Mouse (Mus musculus): ENCODE measurements around the gene Trim13.
"Not testable (repeated sequence)": the region's sequence is repeated elsewhere in the genome, so short reads cannot be mapped to it uniquely, and the experiment has no call there.

Trim13 gene

DNA sequence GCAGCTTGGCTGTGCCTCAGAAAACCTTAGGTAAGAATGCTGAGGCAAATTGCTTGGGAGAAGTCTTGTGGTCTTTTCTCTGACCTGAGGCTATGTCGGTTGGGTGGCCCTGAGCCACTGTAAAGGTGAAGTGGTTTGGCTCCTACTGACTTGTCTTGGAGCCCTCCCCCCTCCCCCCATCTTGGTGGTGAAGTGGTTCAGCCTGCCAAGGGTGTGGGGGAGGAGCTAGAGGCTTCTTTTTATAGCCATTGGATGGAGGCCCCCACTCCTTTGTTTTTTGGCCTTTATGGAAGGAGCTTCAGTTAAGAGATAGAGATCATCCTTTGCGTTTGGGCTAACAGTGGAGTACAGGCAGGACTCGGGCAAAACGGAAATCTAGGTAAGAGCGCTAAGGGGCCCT lies at the start of gene Trim13:
Trim13 (plus strand) TSS at position 280 of the 400 bp plus-strand sequence.
- no peak for DNase-seq (ENCODE audit: low spot score in 2 of 2)

DNA sequence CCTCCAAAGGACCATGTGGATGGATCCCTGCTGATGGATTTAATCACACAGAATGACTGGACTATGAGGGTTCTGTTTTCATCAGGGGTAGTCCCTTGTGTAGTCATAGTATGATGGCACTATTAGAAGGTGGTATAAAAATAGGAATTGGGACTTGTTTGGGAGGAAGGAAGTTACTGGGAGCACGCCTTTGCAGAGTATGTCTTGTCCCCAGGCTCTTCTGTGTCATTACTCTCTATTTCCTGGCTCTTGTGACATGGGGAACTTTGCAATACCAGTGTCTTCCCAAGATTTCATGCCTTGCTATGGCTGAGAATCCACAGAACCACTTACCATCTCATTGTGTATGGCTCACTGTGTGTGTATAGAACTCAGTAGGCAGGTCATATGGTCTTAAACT lies 49.4 kb upstream of the Trim13 start:
- no peak for DNase-seq (ENCODE audit: low spot score in 2 of 2)

DNA sequence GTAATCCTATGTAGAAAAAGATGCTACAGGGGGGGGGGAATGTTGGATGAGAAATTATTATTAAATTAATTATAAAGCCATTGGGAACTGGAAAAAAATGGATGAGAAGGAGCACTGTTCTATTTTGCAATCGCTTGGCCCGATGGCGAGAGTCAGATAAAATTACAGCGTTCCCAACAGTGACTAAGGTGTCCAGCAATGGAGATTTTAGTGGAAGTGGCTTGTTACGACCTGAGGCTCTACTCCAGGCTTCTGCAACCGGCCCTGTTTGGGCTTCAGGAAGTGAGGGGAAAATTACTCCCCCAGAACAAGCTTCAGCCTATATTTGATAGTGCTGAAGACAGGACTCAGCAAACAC lies 42.1 kb upstream of the Trim13 start:
- DNase-seq (ENCODE audit: low spot score in 2 of 2) = no peak

DNA sequence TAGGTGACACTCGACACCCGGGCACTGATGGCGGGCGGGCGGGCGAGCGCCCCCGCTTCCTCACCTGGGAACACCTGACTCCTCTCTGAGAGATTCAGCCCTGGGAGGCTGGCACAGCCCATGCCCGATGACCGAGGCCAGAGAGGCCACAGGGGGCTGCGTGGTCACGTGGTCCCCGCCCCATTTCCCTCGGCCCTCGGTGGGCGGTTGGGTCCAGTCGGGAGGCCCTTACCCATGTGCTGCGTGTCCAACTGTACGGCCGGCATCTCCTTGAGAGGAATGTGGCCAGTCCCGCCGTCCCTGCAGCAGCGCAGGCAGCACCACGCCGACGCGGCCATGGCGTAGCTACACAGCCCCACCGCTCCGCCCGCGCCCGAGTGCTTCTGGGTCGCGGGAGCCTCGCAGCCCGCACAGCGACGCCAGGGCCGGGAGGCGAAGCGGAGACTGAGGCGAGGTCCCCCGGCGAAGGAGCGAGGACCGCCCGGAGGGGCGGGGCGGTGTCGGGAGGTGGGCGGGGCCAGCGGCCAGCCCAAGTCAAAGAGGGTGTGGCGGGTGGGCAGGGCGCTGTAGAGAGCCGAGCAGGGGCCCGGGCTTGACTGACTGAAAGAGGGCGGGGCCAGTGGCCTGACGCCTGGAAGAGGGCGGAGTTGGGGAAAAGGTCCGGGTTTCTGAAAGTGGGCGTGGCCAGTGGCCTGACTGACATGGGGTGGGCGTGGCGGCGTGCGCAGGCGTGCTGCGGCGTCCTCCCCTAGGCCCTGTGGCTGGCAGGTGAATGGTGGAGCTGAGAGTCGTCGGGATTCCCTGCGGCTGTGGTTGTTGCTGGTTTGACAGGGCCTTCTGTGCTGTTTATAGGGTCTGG lies 41.5 kb upstream of the Trim13 start, which contains the start of gene Spryd7:
Spryd7 (minus strand) TSS at position 598 of the 859 bp plus-strand sequence.
- peak; percentile 95 to 97 for DNase-seq (ENCODE audit: low spot score in 2 of 2)

DNA sequence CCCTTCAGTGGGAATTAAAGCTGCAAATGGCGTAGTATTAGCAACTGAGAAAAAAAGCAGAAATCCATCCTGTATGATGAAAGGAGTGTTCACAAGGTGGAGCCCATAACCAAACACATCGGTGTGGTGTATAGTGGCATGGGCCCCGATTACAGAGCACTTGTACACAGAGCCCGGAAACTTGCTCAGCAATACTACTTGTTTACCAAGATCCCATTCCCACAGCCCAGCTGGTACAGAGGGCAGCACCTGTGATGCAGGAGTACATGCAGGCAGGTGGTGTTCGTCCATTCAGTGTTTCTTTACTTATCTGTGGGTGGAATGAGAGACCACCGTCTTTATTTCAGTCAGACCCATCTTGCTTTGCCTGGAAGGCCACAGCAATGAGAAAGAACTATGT lies 39.1 kb upstream of the Trim13 start:
- no peak for DNase-seq (ENCODE audit: low spot score in 2 of 2)

DNA sequence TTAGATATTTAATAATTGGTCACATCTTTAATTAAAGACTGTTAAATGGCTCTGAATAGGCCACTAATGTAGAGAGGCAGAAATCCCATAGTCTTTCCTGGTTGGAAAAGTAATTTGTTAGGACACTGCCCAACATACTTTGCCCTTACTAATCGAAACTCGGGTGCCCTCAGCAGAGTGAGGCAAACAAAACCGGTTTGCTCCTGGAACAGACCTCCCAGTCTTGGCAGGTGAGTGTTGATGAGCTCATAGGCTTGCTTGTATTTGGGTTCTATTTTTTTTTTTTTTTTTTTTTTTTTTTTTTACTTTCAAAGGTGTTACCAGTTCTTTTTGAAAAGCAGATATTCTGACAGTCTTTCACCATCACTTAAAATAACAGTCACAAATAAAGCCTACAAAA lies 38.2 kb upstream of the Trim13 start:
- DNase-seq (ENCODE audit: low spot score in 2 of 2) = no peak

DNA sequence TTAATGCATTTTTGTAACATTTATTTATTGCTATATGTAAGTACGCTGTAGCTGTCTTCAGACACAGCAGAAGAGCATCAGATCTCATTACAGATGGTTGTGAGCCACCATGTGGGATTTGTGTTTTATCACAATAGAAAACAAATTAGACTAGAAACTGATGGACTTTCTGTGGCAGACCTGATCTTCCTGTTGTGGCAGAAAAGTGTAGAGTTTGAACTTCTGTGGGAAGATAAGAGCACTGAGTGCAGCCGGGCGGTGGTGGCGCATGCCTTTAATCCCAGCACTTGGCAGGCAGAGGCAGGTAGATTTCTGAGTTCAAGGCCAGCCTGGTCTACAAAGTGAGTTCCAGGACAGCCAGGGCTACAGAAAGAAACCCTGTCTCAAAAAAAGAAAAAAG lies 31.8 kb upstream of the Trim13 start:
- not testable (repeated sequence) for DNase-seq (ENCODE audit: low spot score in 2 of 2)

DNA sequence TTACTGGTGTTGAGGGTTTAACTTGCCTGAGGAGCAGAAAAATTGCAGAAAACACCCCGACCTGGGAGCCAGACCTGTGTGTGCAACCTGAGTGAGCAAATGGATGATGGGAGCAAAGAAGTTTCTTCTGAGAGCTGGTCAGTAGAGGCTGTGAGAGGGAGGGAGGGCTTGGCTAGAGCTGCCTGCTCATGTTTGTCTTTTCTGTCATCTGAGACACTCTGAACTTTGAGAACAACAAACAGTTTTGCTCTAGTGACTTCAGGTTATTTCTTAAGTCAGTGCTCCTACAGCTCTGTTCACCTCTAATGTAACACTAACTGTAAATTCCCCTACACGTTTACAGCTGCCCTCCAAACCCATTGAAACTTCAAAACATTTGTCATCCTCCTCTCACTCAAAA lies 28.7 kb upstream of the Trim13 start:
- DNase-seq (ENCODE audit: low spot score in 2 of 2) = no peak

DNA sequence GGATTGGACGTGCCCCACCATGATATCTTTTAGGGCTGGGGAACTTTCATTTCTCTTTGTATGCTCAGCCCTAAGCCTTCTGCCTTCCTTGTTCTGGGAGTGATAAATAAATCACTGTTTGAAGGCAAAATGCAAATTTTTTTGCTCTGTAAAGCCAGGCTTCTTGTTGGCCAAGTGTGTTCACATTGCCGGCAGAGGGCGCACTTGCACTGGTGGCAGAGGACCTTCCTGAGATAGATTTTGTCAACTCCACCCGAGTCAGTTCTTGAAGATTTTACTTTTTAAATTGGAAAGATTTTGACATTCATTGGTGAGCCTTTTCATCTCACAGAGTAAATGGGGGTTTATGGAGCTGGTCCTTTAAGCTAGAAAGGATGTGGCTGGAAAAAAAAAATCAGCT lies 26.7 kb upstream of the Trim13 start:
- peak; percentile 34 to 80 for DNase-seq (ENCODE audit: low spot score in 2 of 2)

DNA sequence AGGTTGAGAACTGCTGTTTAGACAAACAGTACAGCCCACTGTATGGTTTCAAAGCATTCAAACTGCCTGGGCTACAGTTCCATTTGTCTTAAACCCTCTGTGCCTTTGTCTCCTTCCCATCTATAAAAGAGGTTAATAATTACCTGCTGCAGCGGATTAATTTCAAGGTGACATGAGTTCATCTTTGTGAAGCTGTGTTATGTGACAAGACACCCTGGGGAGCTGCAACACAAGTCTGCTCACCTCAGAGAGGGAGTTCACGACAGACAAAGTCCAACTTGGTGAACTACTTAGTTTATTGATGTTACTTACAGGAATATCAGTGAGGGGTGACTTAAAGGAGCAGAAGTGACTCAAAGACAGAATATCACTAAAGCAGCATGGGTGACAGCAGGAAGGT lies 25.9 kb upstream of the Trim13 start:
- no peak for DNase-seq (ENCODE audit: low spot score in 2 of 2)

DNA sequence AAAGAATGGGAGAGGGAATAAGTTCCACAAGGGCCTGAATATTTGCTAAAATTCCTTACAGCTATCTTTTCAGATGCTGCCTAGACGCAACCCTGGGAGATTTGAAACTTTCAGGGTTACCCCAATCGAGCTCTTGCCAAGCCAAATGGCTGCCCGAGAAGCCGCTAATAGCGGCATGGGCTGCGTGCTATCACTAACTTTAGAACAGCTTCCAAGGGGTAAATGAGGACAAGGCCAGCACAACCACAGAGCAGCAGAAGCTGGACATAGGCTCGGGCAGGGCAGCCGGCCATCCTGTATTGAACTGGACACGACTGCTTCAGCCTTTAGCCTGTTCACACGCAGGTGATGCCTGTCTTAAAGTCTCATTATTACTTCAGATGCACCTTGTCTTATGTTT lies 23.0 kb upstream of the Trim13 start:
- DNase-seq (ENCODE audit: low spot score in 2 of 2) = no peak

DNA sequence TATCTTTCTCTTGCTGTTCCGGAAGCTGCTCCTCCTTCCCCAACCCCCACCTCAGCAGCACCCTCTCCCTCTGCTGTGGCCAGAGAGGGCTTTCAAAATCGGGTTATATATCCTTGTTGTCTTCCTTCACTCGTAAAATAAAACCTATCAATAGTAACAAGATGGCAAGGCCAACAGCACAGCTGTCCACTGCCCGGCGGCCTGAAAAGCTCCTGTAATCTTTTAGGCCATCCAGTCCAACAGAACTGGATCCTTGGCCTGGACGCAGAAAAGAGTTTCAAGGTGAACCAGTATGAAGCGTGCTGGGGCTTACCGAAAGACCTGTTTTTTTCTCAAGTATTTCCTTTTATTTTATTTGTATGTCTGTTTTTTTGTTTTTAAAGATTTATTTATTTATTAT lies 22.1 kb upstream of the Trim13 start:
- DNase-seq (ENCODE audit: low spot score in 2 of 2) = no peak

DNA sequence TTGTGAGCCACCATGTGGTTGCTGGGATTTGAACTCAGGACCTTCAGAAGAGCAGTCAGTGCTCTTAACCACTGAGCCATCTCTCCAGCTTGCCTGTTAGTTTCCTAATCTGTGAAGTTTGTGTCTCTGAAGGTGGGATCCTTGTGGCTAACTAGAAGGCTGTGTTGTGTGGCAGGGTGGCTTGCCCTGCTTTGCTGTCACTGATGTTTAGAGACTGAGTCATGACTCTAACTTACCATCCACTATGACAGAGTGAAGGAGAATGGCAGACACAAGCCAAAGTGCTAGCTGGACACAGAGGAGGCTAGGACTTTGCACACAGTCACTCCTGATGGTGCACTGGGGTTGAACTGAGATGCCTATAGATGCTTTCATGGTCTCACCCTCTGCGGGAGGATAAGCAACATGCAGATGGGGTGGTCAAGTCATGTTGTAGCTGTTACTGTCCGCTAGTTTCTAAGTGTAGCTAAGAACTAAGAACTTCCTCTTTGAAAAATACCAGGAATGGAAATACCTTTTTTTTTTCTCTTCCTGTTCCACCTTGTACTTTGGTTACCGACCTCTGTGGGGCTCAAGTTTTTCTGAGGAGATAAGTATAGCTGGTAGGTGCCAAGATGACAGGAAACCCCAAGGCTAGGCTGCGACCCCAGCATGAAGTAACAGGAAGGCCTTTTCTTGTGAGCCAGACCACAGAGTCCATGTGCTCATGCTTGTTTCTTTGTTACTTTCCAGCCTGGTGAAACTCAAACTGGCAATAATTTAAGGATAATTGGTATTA lies 8.6 kb upstream of the Trim13 start:
- no peak for DNase-seq (ENCODE audit: low spot score in 2 of 2)

DNA sequence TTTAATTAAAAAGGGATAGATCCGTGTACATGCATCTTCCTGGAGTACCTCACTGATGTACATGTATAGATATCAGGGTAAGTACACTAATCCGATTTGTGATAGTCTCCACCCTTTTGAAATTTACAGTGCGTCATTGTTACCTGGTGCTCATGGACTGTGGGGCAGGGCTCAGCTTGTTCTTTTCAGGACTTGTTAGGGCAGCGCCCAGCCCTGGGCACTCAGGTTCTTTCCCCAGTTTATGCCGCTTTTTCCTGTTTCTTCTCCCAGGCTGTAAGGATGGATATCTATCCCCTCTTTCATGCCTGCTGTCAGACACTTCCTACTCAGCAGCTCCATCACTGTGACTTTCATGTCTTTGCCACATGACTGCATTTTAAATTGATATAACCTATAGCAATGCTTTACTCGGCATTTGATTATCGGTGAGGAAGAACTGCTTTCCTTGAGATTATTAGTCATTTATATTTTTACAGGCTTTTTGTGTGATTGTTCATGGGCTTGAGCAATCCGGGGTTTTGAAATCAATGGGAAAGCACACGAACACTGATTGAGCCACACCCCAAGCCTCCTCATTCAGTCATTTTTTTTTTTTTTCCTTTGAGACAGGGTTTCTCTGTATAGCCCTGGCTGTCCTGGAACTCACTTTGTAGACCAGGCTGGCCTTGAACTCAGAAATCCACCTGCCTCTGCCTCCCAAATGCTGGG lies 1.2 kb upstream of the Trim13 start:
- no peak for DNase-seq (ENCODE audit: low spot score in 2 of 2)

DNA sequence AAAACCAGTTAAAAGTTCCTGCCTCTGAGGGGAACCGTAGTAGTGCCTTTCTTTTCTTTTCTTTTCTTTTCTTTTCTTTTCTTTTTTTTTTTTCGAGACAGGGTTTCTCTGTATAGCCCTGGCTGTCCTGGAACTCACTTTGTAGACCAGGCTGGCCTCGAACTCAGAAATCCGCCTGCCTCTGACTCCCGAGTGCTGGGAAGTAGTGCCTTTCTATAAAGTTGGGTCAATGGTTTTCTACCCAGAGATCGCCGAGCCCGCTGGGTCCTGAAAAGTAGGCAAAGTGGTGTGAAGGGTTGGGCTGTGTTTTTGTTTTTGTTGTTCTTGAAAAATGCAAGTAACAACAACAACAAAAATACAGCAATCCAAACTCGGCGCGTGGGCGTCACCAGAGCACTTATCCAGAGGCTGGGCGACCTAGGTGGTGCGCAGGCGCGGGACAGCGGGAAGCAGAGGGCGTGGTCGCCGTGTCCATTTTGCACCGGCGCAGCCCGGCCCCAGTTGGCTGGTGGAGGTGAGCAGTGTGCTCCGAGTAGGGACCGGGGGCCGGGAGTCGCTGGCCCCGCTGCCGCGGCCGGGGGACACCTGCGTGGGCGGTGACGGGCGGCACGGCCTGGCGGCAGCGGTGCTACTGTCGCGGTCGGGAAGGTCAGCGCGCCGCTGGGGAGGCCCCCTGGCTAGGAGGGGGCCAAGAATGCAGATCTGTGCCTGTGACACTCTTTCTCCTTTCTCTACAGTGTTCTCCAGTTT lies 1.2 kb downstream of the Trim13 start:
- peak; percentile 79 to 87 for DNase-seq (ENCODE audit: low spot score in 2 of 2)

DNA sequence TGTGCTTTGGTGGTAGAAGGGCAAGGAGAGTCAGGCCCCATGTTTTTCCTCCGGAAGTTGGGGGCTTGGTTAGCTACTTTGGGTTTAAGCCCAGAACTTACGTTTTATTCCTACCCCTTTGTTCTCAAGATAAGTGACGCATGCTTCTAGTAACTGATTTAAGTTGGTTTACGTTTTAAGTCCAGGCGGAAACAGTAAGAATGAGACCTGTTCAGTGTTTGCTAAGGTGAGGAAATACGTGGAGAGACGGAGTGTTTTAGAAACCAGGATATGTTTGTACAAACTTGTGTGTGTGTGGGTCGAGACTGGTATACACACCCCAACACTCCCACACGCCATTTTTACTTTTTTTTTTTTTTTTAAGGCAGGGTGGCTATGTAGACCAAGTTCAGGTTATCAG lies 3.3 kb downstream of the Trim13 start:
- DNase-seq (ENCODE audit: low spot score in 2 of 2) = no peak

DNA sequence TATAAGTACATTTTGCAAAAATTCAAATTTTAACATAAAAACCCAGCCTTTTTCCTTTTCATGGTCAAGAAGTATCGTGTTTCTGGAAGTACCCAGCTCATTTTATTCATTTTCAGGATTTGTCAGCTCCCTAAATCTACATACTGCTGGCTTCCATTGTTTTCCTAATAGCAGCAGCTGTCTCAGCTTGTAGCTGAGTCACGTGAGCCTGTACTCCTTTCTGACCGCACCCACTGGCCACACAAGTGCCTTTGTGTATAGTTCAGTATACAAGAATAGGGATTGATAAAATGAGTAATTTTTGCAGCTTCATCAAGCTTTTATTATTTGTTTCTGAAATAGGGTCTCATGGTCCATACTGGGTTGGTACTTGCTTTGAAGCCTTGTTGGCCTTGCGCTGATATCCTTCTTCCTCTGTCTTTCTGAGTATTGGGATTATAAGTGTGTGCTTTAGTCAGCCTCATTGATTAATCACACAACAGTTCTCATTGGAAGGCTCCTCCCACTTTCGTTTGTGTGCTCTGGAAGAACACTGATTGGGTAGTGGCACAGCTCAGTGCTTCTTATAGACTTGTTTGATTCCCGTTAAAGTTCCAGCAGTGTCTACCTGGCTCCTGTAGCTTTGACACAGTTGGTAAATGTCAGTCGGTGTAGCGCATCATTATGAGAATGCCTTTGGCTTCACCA lies 5.2 kb downstream of the Trim13 start:
- no peak for DNase-seq (ENCODE audit: low spot score in 2 of 2)

DNA sequence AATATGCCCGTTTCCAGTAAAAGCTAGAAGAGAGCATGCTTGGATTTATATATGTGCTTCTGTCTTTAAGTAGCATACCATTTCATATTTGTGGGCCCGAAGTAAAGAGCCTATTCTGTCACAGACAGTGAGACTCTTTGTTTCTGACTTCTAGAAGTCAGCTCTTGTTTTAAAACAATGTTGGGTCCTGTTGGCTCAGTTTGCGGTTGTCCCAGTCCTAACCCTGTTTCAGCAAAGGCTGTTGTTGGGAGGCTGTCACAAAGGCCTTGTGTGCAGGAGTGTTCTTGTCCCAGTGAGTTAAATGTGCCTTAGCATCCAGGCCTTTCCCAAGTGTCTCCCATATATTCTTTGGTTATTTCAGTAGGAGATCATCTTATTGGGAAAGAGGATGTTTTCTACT lies 6.0 kb downstream of the Trim13 start:
- DNase-seq (ENCODE audit: low spot score in 2 of 2) = no peak

DNA sequence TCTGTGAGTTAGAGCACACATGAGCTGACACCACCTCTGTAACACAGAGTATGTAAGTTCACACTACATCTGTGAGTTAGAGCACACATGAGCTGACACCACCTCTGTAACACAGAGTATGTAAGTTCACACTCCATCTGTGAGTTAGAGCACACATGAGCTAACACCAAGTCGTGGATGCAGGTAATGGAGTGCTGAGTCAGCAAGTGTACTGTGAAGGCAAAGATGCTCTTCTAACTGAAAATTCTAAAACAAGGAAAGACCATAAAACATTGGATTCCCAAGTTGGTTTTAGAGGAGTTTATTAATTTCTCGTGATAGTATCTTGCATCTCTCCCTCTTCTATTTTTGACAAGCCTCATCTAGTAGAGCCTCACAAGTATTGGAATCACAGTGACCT lies 8.0 kb downstream of the Trim13 start:
- not testable (repeated sequence) for DNase-seq (ENCODE audit: low spot score in 2 of 2)

DNA sequence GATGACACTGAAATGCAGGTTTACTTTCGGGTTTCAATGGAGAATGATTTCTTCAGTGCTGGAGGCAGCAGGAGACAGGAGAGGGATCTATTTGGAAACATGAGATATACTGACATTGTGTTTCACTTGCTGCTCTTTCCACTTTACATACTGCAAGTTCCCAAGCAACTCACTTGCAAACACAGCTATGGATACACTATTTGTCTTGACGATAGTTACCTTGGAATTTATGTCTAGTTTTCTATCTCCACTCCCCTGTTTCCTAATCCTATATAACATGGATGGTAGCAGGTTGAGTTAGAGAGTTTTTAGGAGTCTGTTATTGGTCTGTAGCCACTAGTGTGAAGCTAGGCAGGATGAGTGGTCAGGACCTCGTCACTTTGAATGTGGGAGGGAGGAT lies 9.1 kb downstream of the Trim13 start, which contains the start of gene Kcnrg:
Kcnrg (plus strand) TSS at position 301 of the 400 bp plus-strand sequence.
- DNase-seq (ENCODE audit: low spot score in 2 of 2) = no peak

DNA sequence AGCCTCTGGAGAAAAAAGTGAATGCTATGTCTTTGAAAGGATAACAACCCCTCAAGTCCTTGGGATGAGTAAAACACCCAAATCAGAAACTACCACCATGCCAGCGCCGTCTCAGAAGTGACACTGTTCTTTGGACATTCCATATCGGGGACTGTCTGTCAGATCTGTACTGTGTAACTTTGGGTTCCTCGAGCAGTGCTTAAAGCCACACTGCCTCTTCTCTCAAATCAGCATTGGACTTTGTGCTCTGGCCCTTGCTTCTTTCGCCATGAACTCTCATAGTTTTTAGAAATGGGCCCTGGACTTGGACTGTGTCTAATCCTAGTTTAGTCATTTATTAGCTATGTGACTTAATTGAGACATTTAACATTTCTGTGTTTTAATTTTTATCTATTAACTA lies 13.7 kb downstream of the Trim13 start:
- no peak for DNase-seq (ENCODE audit: low spot score in 2 of 2)
